Mouse (Mus musculus) bone marrow macrophage, adult 2 months (primary cell): Measurements from ENCODE around the gene Myb. TPM values are rescaled to one million over a fixed set of nuclear protein-coding genes. Genes with fewer than 3 reads are reported as not detected.

Experiments
- H3K27ac ChIP-seq: 2 replicates; pipeline ENCODE4 v1.5.1; 2012; ENCODE audit warnings: low read depth, low read length; ENCODE audit not compliant: insufficient read depth
- H3K4me1 ChIP-seq: 2 replicates; pipeline ENCODE4 v1.6.1; 2012; ENCODE audit warnings: low read length; ENCODE audit not compliant: control insufficient read depth, insufficient read depth
- H3K4me3 ChIP-seq: 2 replicates; pipeline ENCODE4 v1.5.1; 2012; ENCODE audit warnings: mild to moderate bottlenecking, low read length, moderate library complexity; ENCODE audit not compliant: insufficient read depth
- CTCF ChIP-seq: IDR thresholded peaks from 2 replicates; pipeline ENCODE4 v1.5.1; 2012; ENCODE audit warnings: low read depth, mild to moderate bottlenecking, low read length, moderate library complexity
- POLR2A ChIP-seq: IDR thresholded peaks from 2 replicates; pipeline ENCODE4 v1.6.1; 2012; ENCODE audit warnings: mild to moderate bottlenecking, low read depth, low read length, borderline replicate concordance
- polyA plus RNA-seq: library from polyadenylated mRNA; stranded (reverse); fragments of >200 nt; gene quantifications from 2 replicates; pipeline ENCODE4 v1.2.4, GENCODE M21; 2012; ENCODE audit not compliant: missing spikeins, insufficient read depth, insufficient read length

The Myb gene
- polyA plus RNA-seq, 1 experiment: 0.31 TPM

DNA sequence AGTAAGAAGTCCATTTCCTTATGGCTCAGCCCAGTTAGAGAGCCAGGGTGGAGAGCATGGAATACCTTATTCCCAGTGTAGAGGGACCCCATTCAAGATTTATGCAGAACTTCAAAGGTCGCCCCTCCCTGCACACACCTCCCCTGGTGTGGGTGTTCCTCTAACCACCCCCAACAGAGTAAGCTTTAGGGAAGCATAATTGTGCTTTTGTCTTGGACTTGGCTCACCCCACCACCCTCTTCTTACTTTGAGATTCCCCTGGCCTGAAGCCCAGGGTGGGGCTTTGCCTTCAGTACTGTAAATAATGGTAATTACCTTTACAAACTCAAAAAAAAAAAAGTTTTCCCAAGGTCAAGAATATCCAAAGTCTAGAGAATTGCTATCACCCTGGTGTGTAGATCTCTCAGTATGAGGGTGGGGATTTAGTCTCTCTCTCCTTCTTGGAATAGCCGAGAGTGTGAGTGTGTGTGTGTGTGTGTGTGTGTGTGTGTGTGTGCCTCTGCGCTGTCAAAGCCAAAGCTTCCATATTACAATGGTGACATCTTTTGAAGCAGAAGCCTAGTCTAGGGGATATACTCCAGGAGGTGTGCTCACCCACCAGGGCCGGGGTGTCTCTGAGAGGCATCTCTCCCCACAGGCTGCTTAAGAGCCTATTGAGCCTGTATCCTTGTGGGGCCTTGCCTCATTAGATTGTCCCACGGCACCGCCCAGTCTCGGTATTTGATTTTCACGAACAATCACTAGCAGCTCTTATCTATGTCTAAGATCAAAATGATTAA is 69.7 kb downstream of the Myb start:
- no peak overlapping the region for H3K4me3 ChIP-seq
- TF ChIP-seq CTCF (no peak), POLR2A (no peak)
- H3K4me1 ChIP-seq: no peaks in the 10 kb centered on the region
- H3K27ac ChIP-seq: no peak overlapping the region

DNA sequence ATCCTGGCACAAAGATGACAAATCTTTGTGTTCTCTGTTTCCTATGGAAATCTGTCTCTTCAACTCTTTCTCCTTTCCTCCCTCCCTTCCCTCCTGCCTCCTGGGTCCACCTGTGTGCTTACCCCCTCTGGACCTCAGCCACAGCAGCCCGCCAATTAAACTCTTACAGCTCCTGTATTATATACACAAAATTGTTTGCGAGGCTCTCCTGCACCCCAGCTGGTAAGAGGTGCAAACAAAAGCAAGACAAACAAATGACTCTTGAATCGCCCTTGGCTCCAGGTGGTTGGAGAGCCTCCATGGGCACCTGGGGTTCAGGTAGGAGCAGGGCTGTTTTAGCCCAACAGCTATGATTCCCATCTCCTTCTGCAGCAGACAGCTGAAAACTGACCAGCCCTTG is 71.2 kb downstream of the Myb start:
- no peaks in the 10 kb centered on the region for H3K4me1 ChIP-seq
- H3K4me3 ChIP-seq: no peak overlapping the region
- no peak for TF ChIP-seq POLR2A
- no peak for TF ChIP-seq CTCF
- H3K27ac ChIP-seq: no peak overlapping the region

GRCm38 (mm10) chr10:21087614-21088232 is 73.1 kb downstream of the Myb start:
- H3K27ac ChIP-seq: no peak overlapping the region
- H3K4me1 ChIP-seq: no peaks in the 10 kb centered on the region
- no peak overlapping the region for H3K4me3 ChIP-seq
- TF ChIP-seq CTCF (no peak), POLR2A (no peak)

DNA sequence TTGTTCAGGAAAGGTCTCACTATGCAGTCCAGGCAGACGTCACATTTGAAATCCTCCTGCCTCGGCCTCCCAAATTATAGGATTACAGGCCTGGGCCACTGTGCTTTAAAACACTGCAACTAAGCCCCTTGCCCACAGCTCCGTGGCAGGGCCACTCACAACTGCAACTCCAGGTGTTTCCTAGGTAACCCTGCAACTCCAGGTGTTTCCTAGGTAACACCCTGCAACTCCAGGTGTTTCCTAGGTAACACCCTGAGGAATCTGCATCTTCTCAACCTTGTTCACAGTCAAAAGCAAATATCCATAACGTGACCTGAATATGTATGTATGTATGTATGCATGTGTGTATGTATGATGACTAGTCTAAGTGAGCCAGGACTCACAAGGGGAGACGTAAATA is 75.7 kb downstream of the Myb start:
- Histone ChIP-seq H3K4me3 (no peak overlapping the region), H3K4me1 (no peaks in the 10 kb centered on the region), H3K27ac (no peak overlapping the region)
- no peak for TF ChIP-seq POLR2A
- no peak for TF ChIP-seq CTCF

DNA sequence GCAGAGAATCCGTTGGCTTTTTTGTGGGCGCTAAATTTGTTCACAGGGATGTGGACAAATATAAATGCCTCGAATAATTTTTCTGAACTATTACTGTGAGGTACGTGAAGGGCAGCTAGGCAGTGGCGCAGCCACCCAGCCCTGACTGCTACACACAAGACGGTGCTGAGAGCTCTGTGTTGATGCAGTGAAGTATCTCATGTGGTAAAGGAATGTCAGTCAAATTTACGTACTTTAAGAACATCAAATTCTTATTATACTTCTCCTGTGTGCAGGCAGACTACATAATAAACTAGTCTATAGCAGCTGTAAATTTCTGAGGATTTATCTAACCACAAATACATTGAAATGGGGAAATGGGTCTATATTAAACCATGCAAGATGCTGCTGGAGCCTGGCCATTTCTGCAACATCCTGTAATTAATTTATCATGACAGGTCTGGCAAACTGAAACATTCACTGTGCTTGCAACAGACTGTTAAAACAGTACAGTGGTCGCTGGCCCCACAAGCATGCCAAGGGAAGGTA is 77.3 kb downstream of the Myb start:
- Histone ChIP-seq H3K27ac (no peak overlapping the region), H3K4me1 (no peaks in the 10 kb centered on the region), H3K4me3 (no peak overlapping the region)
- TF ChIP-seq POLR2A (no peak), CTCF (no peak)

- Histone ChIP-seq H3K27ac (no peak overlapping the region), H3K4me3 (no peak overlapping the region), H3K4me1 (no peaks in the 10 kb centered on the region)
- TF ChIP-seq CTCF (no peak), POLR2A (no peak)
These were observed 78.3 kb downstream of the Myb start for GRCm38 (mm10) chr10:21082447-21082846.

DNA sequence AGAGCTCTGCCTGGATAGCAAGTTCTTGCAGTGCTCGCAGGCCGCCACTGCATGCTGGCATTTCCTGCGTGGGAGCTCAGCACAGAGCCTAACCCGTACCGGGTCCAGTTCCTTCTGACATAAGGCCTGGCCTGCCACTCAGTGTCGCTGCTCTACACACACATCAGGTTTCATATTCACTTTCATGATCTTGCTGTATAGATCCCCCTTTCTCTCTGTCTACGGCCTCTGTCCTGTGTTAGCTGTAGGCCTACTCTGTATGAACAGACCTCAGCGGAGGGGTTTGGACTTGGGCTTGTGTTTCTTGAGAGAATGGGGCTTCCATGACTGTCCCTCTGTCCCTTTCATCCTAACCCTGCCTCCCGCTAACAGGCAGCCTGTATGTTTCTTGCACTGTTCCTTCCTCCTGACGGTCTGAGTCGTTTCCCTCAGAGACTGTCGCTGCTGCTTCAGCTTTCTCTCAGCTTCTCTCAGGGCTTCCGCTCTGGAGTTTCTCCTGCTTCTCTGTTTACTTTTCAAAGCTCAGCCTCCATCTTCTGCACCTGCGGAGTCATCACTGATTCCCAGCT is 83.5 kb downstream of the Myb start:
- no peak overlapping the region for H3K27ac ChIP-seq
- no peak overlapping the region for H3K4me3 ChIP-seq

GRCm38 (mm10) chr10:21076731-21077130 is 84.1 kb downstream of the Myb start:
- no peak for TF ChIP-seq POLR2A
- TF ChIP-seq CTCF: no peak
- H3K27ac ChIP-seq: no peak overlapping the region
- no peak overlapping the region for H3K4me3 ChIP-seq
- no peaks in the 10 kb centered on the region for H3K4me1 ChIP-seq

More for the DNA sequence above, 83.5 kb downstream of the Myb start:
- H3K4me1 ChIP-seq: no peaks in the 10 kb centered on the region
- no peak for TF ChIP-seq POLR2A
- no peak for TF ChIP-seq CTCF

DNA sequence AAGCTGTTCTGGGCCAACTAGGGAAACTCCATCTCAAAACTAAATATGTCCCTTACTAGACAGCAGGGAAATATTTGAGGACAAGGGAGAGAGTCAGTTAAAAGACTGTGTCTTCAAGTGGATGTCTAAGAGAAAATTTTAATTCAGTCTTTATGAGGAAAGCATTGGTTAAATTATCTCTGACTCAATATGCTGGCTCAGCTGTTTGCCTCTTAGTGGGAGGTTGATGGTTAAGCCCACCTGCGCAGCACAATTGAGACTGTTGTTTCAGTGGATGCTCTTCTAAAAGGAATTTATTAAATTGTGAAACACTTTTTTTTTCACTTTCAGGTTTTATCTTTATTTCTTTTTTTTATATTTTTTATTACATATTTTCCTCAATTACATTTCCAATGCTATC is 84.6 kb downstream of the Myb start:
- no peak overlapping the region for H3K4me3 ChIP-seq
- H3K4me1 ChIP-seq: no peaks in the 10 kb centered on the region
- no peak for TF ChIP-seq CTCF
- TF ChIP-seq POLR2A: no peak
- no peak overlapping the region for H3K27ac ChIP-seq

Other genes with a start within 250 kb of the Myb start
- 2.4 and 2.8 TPM in 2 replicates for gene Ahi1, start 208.4 kb downstream of the Myb start, polyA plus RNA-seq
- 27.4 and 30.0 TPM in 2 replicates for gene Hbs1l, start 135.0 kb upstream of the Myb start, polyA plus RNA-seq
- not detected in 2 replicates for gene Aldh8a1, start 216.3 kb upstream of the Myb start, polyA plus RNA-seq